Mouse (Mus musculus) embryonic fibroblast, embryonic 13.5 days (primary cell): ENCODE results near the gene Ube2j2.

Experiments used
- CTCF ChIP-seq: IDR thresholded peaks from 2 replicates; pipeline ENCODE4 v1.5.1; 2011; ENCODE audit warnings: mild to moderate bottlenecking, control low read depth, low read length, moderate library complexity, borderline replicate concordance; ENCODE audit not compliant: insufficient read depth
- POLR2A ChIP-seq: IDR thresholded peaks from 2 replicates; pipeline ENCODE4 v1.6.1; 2011; ENCODE audit warnings: low read depth, mild to moderate bottlenecking, control low read depth, low read length, moderate library complexity

- TF ChIP-seq POLR2A (no peak), CTCF (no peak)
Observed at GRCm38 (mm10) chr4:155895826-155896225, 47.8 kb upstream of the Ube2j2 start.
